Mouse (Mus musculus) CH12.LX (cell line): ENCODE measurements at regions not wholly inside any gene's neighbourhood (a gene's known extent, or its start where the extent isn't known, plus 50 kb on each side); places are given as distances from the start of the nearest gene placed in this dataset.

Experiments
- DNase-seq: peaks from one replicate; pipeline ENCODE4 v3.0.0-alpha.2; 2013; ENCODE audit errors: extremely low read depth
- H3K27ac ChIP-seq: 2 replicates; pipeline ENCODE4 v1.5.1; 2012; ENCODE audit warnings: low read depth, mild to moderate bottlenecking, control low read depth, moderate library complexity; ENCODE audit not compliant: insufficient read depth
- H3K27me3 ChIP-seq: replicated peaks from 2 replicates; pipeline ENCODE3; 2012; ENCODE audit warnings: inconsistent platforms
- H3K36me3 ChIP-seq, 2 experiments: replicated peaks in 1 of 2; 2 replicates each; pipeline versions ENCODE3 to v1.6.1; 2012; ENCODE audit warnings: inconsistent platforms in 1 of 2, low read length in 1 of 2, mild to moderate bottlenecking in 1 of 2, mixed read lengths in 1 of 2, moderate library complexity in 1 of 2; ENCODE audit not compliant: control insufficient read depth in 1 of 2, insufficient read depth in 1 of 2
- H3K4me1 ChIP-seq, 2 experiments: 2 replicates each; pipeline ENCODE4 v1.6.1; 2012; ENCODE audit warnings: inconsistent platforms in 1 of 2, moderate library complexity in 1 of 2; ENCODE audit not compliant: insufficient read depth in 2 of 2, control insufficient read depth in 1 of 2
- H3K4me2 ChIP-seq: 2 replicates; pipeline ENCODE4 v1.6.1; 2012; ENCODE audit warnings: low read depth, mild to moderate bottlenecking, control low read depth; ENCODE audit not compliant: poor library complexity, insufficient read depth, severe bottlenecking
- H3K4me3 ChIP-seq, 3 experiments: fragments of 150-350 bp in 1 of 3; sonication (generic) in 1 of 3; replicated peaks in 1 of 3; 2 replicates each; pipeline versions ENCODE3 to v1.5.1; 2011 to 2012; ENCODE audit warnings: low read depth in 2 of 3, low read length in 2 of 3, mild to moderate bottlenecking in 2 of 3, moderate library complexity in 2 of 3, control low read depth in 1 of 3, improper control_type of control experiment in 1 of 3, inconsistent platforms in 1 of 3, mixed read lengths in 1 of 3; ENCODE audit not compliant: poor library complexity in 1 of 3
- H3K79me2 ChIP-seq: replicated peaks from 2 replicates; pipeline ENCODE4 v1.6.1; 2012; ENCODE audit warnings: mild to moderate bottlenecking, moderate library complexity; ENCODE audit not compliant: control insufficient read depth, poor library complexity, insufficient read depth, severe bottlenecking; ENCODE audit errors: extremely low read depth
- H3K9ac ChIP-seq: 2 replicates; pipeline ENCODE4 v1.6.1; 2012; ENCODE audit warnings: low read depth, mild to moderate bottlenecking, control low read depth, moderate library complexity; ENCODE audit not compliant: insufficient read depth
- H3K9me3 ChIP-seq: replicated peaks from 2 replicates; pipeline ENCODE3; 2012; ENCODE audit warnings: low read length, inconsistent platforms, mixed read lengths
- BHLHE40 ChIP-seq: IDR thresholded peaks from 2 replicates; pipeline ENCODE4 v1.6.1; 2011; ENCODE audit warnings: mild to moderate bottlenecking, low read depth, low read length, improper control_type of control experiment
- CHD1 ChIP-seq: IDR thresholded peaks from 2 replicates; pipeline ENCODE4 v1.6.1; 2012; ENCODE audit warnings: low read depth, low read length, improper control_type of control experiment, inconsistent platforms
- CHD2 ChIP-seq: IDR thresholded peaks from 2 replicates; pipeline ENCODE4 v1.6.1; 2011; ENCODE audit warnings: low read length, improper control_type of control experiment
- E2F4 ChIP-seq: IDR thresholded peaks from 2 replicates; pipeline ENCODE4 v1.6.1; 2011; ENCODE audit warnings: low read depth, low read length, improper control_type of control experiment; ENCODE audit not compliant: insufficient replicate concordance
- ELF1 ChIP-seq: IDR thresholded peaks from 2 replicates; pipeline ENCODE4 v1.6.1; 2014; ENCODE audit warnings: low read depth, mild to moderate bottlenecking, inconsistent platforms, low read length, improper control_type of control experiment
- GABPA ChIP-seq: IDR thresholded peaks from 2 replicates; pipeline ENCODE4 v1.6.1; 2012; ENCODE audit warnings: low read depth, low read length, improper control_type of control experiment, inconsistent platforms; ENCODE audit not compliant: insufficient replicate concordance
- IRF4 ChIP-seq: IDR thresholded peaks from 2 replicates; pipeline ENCODE4 v1.6.1; 2014; ENCODE audit warnings: low read depth, mild to moderate bottlenecking, inconsistent platforms, low read length, improper control_type of control experiment
- JUN ChIP-seq: IDR thresholded peaks from 2 replicates; pipeline ENCODE4 v1.6.1; 2011; ENCODE audit warnings: low read depth, mild to moderate bottlenecking, low read length, improper control_type of control experiment, moderate library complexity; ENCODE audit not compliant: insufficient read depth
- KAT2A ChIP-seq: IDR thresholded peaks from 2 replicates; pipeline ENCODE4 v1.6.1; 2012; ENCODE audit warnings: low read length, improper control_type of control experiment, inconsistent platforms; ENCODE audit not compliant: insufficient replicate concordance
- MAX ChIP-seq: IDR thresholded peaks from 2 replicates; pipeline ENCODE4 v1.6.1; 2011; ENCODE audit warnings: low read length, improper control_type of control experiment
- MEF2A ChIP-seq: IDR thresholded peaks from 2 replicates; pipeline ENCODE4 v1.6.1; 2014; ENCODE audit warnings: low read depth, mild to moderate bottlenecking, inconsistent platforms, low read length, improper control_type of control experiment, borderline replicate concordance
- NRF1 ChIP-seq: IDR thresholded peaks from 2 replicates; pipeline ENCODE4 v1.6.1; 2014; ENCODE audit warnings: low read depth, mild to moderate bottlenecking, inconsistent platforms, low read length, improper control_type of control experiment, moderate library complexity
- POLR2AphosphoS2 ChIP-seq: IDR thresholded peaks from 2 replicates; pipeline ENCODE4 v1.6.1; 2011; ENCODE audit warnings: low read depth, low read length, improper control_type of control experiment
- RAD21 ChIP-seq: IDR thresholded peaks from 2 replicates; pipeline ENCODE4 v1.6.1; 2011; ENCODE audit warnings: low read depth, mild to moderate bottlenecking, low read length, improper control_type of control experiment, moderate library complexity
- SIN3A ChIP-seq: IDR thresholded peaks from 2 replicates; pipeline ENCODE4 v1.6.1; 2012; ENCODE audit warnings: low read length, improper control_type of control experiment, inconsistent platforms
- SMC3 ChIP-seq: IDR thresholded peaks from 2 replicates; pipeline ENCODE4 v1.6.1; 2011; ENCODE audit warnings: low read depth, low read length, improper control_type of control experiment
- TBP ChIP-seq: conservative IDR thresholded peaks from 2 replicates; pipeline ENCODE4 v1.6.1; 2011; ENCODE audit warnings: low read depth, low read length, improper control_type of control experiment
- TCF12 ChIP-seq: IDR thresholded peaks from 2 replicates; pipeline ENCODE4 v1.6.1; 2014; ENCODE audit warnings: low read depth, mild to moderate bottlenecking, inconsistent platforms, low read length, improper control_type of control experiment
- USF1 ChIP-seq: IDR thresholded peaks from 2 replicates; pipeline ENCODE4 v1.6.1; 2014; ENCODE audit warnings: low read depth, mild to moderate bottlenecking, inconsistent platforms, low read length, improper control_type of control experiment
- ZC3H11A ChIP-seq: IDR thresholded peaks from 2 replicates; pipeline ENCODE4 v1.6.1; 2012; ENCODE audit warnings: low read depth, mild to moderate bottlenecking, inconsistent platforms, low read length, improper control_type of control experiment
- ZKSCAN1 ChIP-seq: IDR thresholded peaks from 2 replicates; pipeline ENCODE4 v1.6.1; 2012; ENCODE audit warnings: low read depth, inconsistent platforms, low read length, improper control_type of control experiment, borderline replicate concordance
- ZMIZ1 ChIP-seq: IDR thresholded peaks from 2 replicates; pipeline ENCODE4 v1.6.1; 2012; ENCODE audit warnings: low read depth, mild to moderate bottlenecking, inconsistent platforms, low read length, improper control_type of control experiment
- dilution Hi-C: fragments of 300-500 bp; cut with MboI; formaldehyde crosslinking; loops from 2 replicates; pipeline ENCODE4 v1.14.3; 2020; ENCODE audit warnings: low sequenced_read_pairs; ENCODE audit not compliant: extremely low pct_unique_long_range_greater_than_20kb, extremely low pct_ligation_motif_present
- in situ Hi-C: fragments of 300-500 bp; cut with MboI; formaldehyde crosslinking; loops from 3 replicates; pipeline ENCODE4 v1.14.3; 2019; ENCODE audit warnings: low sequenced_read_pairs, low pct_ligation_motif_present, low pct_unique_long_range_greater_than_20kb, mixed read lengths

DNA sequence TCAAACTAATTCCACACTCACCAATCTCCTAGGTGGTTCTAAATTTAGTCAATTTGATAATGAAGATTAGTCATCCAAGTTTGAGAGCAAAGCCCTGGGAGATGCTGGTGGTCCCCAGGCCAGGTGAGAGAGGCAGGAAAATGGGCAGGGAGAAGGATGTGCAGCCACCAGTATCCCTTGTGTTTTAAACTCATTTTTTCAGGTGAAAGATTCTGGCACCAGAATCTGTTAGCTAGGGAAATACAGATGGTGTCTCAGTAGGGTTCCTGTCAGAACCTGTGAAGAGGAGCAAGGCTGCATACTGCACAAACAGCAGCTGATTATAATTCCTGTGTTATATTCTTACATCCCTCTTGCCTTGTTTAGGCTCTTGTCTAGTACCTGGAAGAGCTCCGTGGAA lies 527.5 kb upstream of the Lrrc6 start:
- Histone ChIP-seq H3K36me3 (no peaks in the 10 kb centered on the region), H3K9ac (no peak overlapping the region), H3K4me1 (peaks cover 2 to 23% of the 10 kb centered on the region in 2 experiments; a peak in 3 of 4 replicates)
- TF ChIP-seq USF1 (no peak), POLR2AphosphoS2 (no peak), NRF1 (no peak), KAT2A (no peak), ZMIZ1 (no peak), IRF4 (no peak), GABPA (no peak), E2F4 (no peak)
- TF ChIP-seq, all 38 proteins: peak for 0
- no peaks in the 10 kb centered on the region for H3K9me3 ChIP-seq
- no peaks in the 10 kb centered on the region for H3K27me3 ChIP-seq
- H3K4me3 ChIP-seq = no peak overlapping the region
- no peak overlapping the region for H3K27ac ChIP-seq
- dilution Hi-C loops = no loop called here
- no peak for DNase-seq
- H3K79me2 ChIP-seq = no peaks in the 10 kb centered on the region
- in situ Hi-C loops = no loop called here
- H3K4me2 ChIP-seq = no peak overlapping the region

DNA sequence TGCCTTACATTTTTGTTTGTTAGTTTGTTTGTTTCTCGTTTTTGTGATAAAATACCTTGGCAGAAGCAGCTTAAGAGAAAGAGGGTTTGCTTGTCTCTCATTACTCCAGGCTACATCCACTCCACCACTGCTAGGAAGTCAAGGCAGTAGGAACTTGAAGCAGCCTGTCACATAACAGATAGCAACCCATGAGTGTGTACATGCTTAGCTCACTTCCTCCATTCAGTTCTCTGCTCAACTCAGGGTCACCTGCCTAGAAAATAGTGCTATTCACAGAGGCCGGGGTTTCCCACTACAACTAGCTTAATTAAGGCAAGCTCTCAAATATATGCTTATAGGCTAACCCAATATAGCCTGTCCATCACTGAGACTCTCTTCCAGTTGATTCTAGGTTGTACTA lies 527.0 kb upstream of the Lrrc6 start:
- no peaks in the 10 kb centered on the region for H3K36me3 ChIP-seq
- no peak overlapping the region for H3K4me2 ChIP-seq
- no peaks in the 10 kb centered on the region for H3K79me2 ChIP-seq
- H3K27ac ChIP-seq = no peak overlapping the region
- H3K4me1 ChIP-seq = peaks cover 2 to 23% of the 10 kb centered on the region in 2 experiments; a peak in 3 of 4 replicates
- dilution Hi-C loops = no loop called here
- H3K4me3 ChIP-seq = no peak overlapping the region
- 0 out of 2 replicates have a peak, but pooled peaks have one; percentile 17 for TF ChIP-seq BHLHE40
- no peak for TF ChIP-seq MAX
- TF ChIP-seq, all 38 proteins: peak for 1
- peaks cover 3% of the 10 kb centered on the region for H3K9me3 ChIP-seq
- H3K27me3 ChIP-seq = no peaks in the 10 kb centered on the region
- in situ Hi-C loops = no loop called here
- no peak overlapping the region for H3K9ac ChIP-seq
- no peak for DNase-seq

DNA sequence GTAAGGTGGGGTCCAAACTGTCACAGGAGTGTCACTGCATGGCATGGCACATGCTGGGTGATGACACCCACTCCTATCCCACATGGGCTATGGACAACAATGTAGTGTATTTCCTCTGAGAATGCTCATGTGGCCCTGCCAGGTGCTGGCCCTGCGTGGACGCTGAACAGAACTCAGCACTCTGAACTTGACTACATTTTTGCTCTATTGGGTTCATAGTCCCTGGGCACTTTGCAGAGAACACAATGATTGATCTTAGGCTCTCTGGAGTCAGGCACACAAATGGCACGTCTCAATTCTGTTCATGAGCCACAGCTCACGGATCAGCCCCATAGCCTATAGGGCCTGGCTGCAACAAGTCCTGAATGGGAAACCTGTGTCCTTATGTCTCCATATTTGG lies 525.0 kb upstream of the Lrrc6 start:
- H3K27me3 ChIP-seq = no peaks in the 10 kb centered on the region
- H3K36me3 ChIP-seq = no peaks in the 10 kb centered on the region
- no peak overlapping the region for H3K9ac ChIP-seq
- H3K4me3 ChIP-seq = no peak overlapping the region
- H3K27ac ChIP-seq = no peak overlapping the region
- no peak overlapping the region for H3K4me2 ChIP-seq
- no peak for DNase-seq
- TF ChIP-seq TBP = no peak
- TF ChIP-seq ZC3H11A = no peak
- TF ChIP-seq IRF4 = no peak
- TF ChIP-seq ELF1 = no peak
- TF ChIP-seq MEF2A = no peak
- no peak for TF ChIP-seq SIN3A
- no peak for TF ChIP-seq RAD21
- TF ChIP-seq SMC3 = no peak
- no peak for TF ChIP-seq CHD2
- no peak for TF ChIP-seq TCF12
- TF ChIP-seq GABPA = no peak
- no peak for TF ChIP-seq ZKSCAN1
- no peak for TF ChIP-seq BHLHE40
- no peak for TF ChIP-seq JUN
- TF ChIP-seq CHD1 = no peak
- dilution Hi-C loops (no loop called here), in situ Hi-C loops (no loop called here)
- H3K4me1 ChIP-seq = peaks cover 2 to 18% of the 10 kb centered on the region in 2 experiments; a peak in 3 of 4 replicates
- H3K79me2 ChIP-seq = no peaks in the 10 kb centered on the region
- peaks cover 7% of the 10 kb centered on the region for H3K9me3 ChIP-seq
